Mouse (Mus musculus) brain, adult 10 weeks (tissue): ENCODE data around the gene Gm10382. TPM values are rescaled to one million over a fixed set of nuclear protein-coding genes. Genes with fewer than 3 reads are reported as not detected.

Experiments used
- polyA plus RNA-seq: library from polyadenylated mRNA; stranded (reverse); fragments of 350-450 nt; fragmentation: Illumina TruSeq; extraction: RNeasy Lipid Tissue Mini Kit (QIAGEN cat#74804); gene quantifications from one replicate; pipeline ENCODE4 v1.2.3, GENCODE M21; 2015; ENCODE audit warnings: low read depth, low replicate concordance

Gene Gm10382
- not detected for polyA plus RNA-seq

DNA sequence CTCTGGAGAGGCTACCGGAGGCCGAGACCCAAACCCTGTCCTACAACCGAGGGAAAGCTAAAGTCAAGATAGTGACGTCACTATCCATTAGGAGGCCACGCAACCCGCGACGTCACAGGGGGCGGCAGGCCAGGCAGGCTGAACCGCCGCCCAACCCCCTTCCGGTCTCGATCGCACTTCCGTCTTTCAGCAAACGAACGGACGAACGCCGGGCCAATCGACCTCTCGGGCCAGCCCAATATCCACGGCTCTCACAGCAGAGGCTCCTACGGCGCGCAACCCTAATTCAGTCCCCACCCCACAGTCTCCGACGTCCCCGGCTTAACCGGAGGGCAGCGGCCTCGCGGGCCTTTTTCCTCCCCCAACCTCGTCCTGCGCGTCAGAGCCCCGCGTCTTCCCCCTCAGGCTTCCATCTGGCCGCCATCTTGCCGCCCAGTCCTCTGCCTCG, at the start of gene Gm10382:
Gene Gm10382, plus strand, starts transcription at position 192 of the 448 bp plus-strand sequence.

GRCm38 (mm10) chr5:125340547-125341262, 48.4 kb upstream of the Gm10382 start, which contains the start of gene Scarb1:
Gene Scarb1, minus strand, starts transcription at chr5:125341094.

DNA sequence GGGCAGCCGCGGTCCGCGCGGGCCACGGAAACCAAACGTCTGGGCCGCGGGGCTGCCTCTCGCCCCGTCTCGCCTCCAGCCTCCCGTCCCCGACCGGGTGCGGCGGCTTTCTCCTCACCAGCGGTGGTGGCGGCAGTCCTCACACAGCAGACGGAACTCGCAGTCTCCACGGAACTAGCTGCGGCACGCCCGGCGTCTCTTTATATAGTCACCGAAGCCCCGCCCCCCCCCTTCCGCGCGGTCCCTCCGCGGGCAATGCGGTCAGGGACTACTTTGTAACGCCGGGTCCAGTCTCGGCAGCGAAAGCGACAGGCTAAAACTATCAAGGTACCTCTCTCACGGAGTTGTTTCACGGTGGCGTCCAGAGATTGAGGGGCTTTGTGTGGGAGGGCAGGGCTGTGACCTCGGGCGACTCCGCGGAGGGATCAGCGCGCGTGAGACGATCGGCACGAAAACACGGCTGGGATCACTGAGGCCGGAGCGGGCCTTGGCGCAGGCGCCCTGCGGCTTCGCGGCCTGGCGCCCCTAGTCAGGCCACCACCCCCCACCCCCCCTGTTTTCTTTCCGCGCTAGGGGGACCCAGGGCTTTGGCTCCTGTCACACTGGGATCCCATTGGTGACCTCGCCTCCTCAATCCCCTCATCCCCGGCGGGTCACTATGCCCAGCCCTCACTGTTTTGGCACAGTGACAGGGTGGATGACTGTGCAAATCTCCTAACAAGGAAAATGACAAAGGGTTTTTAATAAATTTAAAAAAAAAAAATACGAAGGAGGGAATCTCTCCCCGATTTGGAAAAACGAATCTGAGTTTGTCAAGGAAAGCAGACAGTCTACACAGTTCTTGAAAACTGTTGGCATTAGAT, 688 bp downstream of the Gm10382 start, which contains the start of gene Ubc:
Gene Ubc, minus strand, starts transcription at position 624 of the 863 bp plus-strand sequence.

GRCm38 (mm10) chr5:125433793-125434337, 44.7 kb downstream of the Gm10382 start, which contains the start of gene Dhx37:
Gene Dhx37, minus strand, starts transcription at chr5:125434121.

Other genes with a start within 250 kb of the Gm10382 start
- gene Ncor2, start 210.1 kb upstream of the Gm10382 start, polyA plus RNA-seq, result 83.3 TPM
- 24.3 TPM for gene Scarb1, start 48.2 kb upstream of the Gm10382 start, polyA plus RNA-seq
- gene Ubc, start 880 bp downstream of the Gm10382 start, polyA plus RNA-seq, result 551 TPM
- 11.1 TPM for gene Dhx37, start 44.8 kb downstream of the Gm10382 start, polyA plus RNA-seq
- gene Bri3bp, start 52.2 kb downstream of the Gm10382 start, polyA plus RNA-seq, result 43.6 TPM
- 27.9 TPM for gene Aacs, start 86.5 kb downstream of the Gm10382 start, polyA plus RNA-seq
- gene Tmem132b, start 142.5 kb downstream of the Gm10382 start, polyA plus RNA-seq, result 42.4 TPM